Mouse (Mus musculus) gastrocnemius, adult 8-10 months (tissue): ENCODE measurements at regions not wholly inside any gene's neighbourhood (a gene's known extent, or its start where the extent isn't known, plus 50 kb on each side); places are given as distances from the start of the nearest gene placed in this dataset.
A peak's percentile ranks its signal among the peaks of the same experiment; 100 is the strongest.

Experiments used
- DNase-seq, 2 experiments: peaks; one replicate each; pipeline ENCODE4 v3.0.0; 2022; ENCODE audit warnings: low spot score in 2 of 2

DNA sequence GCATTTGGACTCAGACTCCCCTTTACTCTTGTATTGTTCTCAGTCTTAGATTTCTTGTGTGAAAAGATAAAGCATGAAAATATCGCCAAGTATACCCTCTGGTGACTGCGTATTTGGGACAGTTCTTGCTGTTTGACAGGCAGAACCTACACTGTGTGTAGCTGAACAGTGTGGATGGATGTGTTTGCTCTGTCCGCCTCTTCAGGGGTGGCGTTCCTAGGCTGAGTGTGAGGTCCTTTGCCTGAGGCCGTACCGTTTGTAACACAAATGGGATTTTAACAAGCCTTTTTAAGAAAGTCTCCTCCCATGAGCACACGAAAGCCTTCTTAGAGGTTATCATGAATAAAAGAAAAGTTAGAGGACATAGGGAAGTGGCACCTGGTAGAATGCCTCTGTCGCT is 153.3 kb upstream of the Dnajc19 start:
- DNase-seq = no peak

DNA sequence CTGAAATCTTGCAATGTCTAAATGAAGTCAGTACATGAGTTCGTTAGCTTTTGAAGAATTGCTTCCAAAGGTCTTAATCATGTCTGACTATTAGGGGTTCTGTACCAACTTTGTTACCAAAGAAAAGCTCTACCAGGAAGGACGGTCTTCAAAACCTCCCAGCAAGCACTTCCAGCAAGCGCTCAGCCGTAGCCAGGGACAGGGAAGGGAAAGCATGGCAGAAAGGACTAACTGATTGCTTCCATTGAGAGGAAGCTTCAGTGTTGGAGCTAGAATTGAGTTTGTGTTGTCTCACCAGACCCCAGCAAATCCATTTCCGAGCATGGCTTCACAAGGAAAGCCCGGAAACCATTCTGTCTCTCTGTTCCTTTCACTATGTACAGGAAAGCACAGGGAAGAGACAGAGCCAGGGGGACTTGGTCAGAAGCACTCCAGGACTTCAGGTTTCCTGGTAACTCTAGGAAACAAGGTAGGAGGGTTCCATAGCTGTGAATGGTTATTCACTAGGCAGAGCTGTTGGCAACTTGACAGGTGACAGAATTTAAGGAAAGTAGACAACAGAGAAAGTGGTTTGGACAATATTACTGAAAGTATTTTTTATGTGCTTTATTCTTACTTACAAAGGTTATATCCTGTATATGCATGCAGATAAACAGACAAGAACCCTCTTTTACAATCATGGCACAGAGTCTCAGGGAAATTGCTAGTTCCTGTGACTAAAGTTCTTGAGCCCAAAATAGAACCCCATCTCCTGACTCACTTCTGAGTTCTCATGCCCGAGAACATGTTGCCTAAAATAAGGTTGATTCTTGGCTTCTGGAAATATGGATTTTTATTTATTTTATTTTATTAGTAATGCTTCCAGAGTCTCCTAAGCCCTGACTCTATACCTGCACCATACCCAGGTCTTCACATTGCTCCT is 151.5 kb upstream of the Dnajc19 start:
- no peak for DNase-seq

DNA sequence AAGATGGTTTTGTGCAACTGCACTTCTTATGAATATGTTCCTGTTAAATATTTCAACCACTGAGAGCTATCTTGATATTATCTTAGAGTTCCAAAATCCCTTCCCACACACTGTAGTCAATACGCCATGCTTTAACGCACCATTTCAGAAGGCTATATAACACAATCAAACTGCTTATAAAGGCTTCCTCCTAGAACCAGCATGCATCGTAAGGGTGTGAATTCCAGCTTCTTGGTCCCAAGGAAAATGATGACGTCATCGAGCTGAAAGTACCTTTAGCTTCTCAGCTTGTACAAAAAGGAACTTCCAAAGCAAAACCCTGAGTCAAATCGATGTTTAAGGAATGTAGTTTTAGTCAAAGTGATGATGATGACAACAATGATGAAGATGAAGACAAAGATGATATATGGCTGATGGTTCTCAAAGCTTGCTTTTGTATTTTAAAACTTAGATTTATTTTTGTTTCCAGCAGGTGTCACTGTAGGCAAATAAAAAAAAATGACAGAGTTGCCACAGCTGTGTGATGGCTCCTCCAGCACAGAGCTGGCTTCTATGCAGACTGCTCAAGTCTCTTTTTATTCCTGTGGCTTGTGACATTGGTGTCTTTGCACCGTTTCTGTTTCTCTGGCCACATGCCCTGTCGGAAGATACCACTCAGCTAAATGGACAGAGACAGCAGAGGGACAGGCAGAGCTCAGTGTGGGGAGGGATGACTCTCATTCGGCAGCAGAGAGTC is 150.6 kb upstream of the Dnajc19 start:
- no peak for DNase-seq

DNA sequence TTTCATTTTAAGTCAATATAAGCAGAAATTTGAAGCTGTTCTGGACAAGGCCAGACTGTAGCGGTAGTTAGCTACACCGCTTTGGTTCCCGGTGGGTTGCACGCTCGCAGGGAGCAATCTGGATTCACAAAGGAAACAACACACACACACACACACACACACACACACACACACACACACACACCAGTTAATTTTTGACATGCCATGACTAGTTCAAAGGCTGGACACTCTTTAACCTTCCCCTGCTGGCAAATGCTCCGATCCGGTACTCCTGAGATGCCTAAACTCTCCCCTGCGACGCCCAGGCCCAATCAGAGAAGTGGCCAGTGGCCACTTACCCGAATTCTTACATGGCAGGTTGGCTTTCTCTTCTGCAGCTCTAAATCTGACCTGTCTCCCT is 141.2 kb upstream of the Dnajc19 start:
- no peak for DNase-seq

DNA sequence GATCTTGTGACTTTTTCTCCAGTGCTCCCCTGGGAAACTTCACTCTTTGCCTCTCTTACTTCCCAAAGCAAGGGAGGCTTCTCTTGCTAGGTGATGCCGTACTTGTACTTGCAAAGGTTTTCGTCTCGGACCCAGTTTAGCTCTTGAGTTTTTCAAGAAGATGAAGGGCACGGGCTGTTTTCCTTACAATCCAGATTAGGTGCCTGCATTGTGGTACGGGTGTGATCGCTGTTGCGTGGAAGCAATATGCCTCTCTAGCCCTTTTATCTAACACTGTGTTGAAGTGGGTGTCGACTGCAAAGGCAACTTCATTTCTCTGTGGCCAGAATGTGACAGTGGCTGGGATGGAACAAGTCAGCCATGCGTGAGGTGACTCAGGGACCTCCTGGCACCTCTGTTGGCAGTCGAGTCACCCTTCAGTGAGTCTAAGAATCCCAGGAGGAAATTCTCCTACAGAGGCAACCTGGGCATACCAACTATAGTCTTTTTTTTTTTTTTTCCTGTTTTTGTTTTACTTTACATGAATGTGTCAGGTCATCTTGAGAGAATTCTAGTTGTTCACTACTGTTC is 138.7 kb upstream of the Dnajc19 start:
- DNase-seq = no peak

DNA sequence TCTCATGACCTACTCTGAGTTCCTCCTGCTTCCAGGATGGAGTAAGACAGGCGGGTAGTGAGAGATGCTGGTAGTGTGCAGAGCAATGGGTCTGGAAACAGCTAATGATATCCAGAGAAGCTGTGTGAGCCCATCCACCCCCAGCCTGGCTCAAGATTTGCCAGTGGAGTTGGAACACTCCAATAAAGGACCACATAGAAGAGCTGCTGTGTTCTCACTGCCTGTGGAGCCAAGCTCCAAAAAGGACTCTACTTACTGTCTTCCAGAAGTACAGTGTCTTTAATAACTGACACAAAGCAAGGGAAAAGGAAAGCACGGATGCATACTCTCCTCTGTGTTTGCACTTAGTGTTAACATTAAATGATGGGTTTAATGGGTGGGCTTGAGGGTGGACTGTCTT is 138.0 kb upstream of the Dnajc19 start:
- no peak for DNase-seq

DNA sequence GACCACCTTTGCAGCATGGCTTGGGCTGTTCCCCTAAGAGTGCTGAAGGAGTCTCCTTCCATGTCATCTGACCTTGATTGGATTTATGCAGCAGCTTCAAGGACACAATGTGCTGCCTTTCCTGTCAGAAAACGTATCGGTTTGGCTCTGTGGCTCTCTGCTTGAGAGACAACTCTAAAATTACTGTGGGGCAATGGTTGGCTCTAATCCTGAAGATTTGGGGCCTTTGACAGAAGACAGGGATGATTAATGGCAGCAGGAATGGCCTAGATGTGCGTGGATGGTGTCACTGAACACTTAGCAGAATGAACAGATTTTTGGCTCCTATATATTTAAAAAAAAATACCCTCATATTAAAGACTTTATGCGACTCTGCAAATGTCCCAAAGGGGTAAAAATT is 136.8 kb upstream of the Dnajc19 start:
- no peak for DNase-seq

DNA sequence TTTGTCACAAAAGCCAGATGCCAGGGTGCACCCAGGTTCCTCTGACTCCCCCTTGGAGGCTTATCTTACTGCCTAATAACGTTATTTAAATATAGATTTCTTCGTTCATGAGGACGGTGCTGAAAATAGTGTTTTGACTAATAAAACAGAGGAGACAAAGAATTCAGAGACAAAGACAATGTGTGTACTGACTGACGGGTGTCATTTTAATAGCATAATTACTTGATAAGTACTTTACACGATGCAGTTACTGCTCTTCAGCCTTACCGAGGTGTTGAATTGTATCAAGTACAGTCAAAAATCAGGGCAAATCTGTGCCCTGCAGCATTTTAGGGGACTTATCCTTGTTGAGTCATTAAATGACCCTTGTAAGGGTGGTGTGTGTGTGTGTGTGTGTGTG is 133.1 kb upstream of the Dnajc19 start:
- no peak for DNase-seq

DNA sequence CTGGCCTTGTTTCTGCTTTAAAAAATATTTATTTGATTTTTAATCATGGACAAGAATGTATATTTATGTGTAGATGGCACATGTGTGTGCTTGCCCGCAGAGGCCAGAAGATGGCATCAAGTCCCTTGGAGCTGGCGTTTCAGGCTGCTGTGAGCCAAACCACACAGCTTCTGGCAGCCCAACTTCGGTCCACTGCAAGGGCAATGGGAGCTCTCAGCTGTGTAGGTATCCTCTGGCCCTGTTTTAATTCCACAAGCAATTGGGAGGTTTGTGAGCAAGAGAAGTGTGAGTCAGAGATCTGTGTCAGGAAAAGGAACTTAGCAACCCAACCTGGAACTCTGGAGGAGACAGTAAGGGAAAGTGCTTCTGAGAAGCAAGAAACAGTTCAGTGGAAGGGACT is 125.3 kb upstream of the Dnajc19 start:
- no peak for DNase-seq

DNA sequence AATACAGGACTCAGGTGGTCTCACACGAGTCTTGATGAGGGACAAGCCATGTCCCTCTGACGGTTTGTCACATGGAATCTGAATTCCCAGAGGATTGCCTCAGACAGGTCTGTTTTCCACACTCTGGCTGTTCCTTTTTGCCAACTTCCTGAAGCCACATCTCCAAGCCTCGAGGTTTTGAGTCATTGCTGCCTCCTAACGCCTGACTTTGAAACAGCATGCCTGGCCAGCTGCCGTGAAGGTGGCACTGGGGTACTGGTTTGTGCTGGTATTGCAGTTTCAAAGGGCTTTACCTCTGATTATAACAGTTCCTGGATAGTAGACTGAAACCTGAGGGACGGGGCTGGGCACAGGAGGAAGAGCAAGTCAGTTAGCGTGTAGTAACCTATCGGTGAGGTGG is 117.1 kb upstream of the Dnajc19 start:
- peak in 1 of 2 experiments; percentile 8 for DNase-seq

DNA sequence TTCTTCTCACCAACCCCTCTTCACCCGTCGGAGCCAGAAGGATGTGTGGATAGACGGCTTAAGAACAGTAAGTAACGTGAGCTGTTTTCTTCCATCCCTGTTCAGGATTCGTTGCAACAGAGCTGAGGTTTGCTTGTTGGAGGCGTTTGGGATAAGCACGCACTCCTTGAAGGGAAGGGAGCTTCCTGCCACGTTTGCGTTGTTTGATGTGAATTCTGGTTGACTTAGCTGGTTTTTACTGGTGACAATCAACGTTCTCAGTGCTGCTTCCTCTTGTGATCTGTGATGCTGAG is 116.0 kb upstream of the Dnajc19 start:
- DNase-seq = no peak

DNA sequence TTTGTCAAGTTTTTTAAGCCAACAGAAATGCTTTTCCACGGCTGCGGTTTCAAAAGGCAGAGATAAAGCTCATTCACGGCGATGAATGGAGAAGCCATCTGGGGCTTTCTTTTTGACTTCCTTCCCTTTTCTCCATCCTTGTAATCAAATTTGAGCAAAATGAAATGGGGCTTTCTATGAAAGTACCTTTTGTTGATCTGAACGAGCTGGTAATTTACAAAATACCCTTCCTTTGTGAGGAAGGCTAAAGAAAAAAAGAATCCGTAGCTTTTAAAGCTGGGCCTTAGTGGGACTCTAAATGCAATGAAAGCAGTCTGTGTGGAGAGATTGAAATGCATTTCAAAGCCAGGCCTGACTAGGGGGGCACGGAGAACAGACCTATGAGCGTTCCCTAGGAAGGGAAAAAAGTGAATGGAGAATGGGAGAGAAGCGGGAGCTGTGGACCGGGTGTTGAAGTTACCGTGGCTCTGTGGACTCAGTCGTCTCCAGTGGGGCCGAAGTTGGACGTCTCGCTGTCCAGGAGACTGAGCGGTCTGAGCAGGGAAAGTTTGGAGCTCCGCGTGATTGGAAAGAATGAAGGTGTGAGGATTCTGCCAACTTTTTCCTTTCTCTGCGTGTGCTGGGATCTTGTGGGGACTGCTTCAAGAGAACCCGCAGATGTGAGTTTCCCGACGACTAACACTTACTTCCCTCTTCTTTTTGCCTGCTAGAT is 115.5 kb upstream of the Dnajc19 start:
- no peak for DNase-seq

DNA sequence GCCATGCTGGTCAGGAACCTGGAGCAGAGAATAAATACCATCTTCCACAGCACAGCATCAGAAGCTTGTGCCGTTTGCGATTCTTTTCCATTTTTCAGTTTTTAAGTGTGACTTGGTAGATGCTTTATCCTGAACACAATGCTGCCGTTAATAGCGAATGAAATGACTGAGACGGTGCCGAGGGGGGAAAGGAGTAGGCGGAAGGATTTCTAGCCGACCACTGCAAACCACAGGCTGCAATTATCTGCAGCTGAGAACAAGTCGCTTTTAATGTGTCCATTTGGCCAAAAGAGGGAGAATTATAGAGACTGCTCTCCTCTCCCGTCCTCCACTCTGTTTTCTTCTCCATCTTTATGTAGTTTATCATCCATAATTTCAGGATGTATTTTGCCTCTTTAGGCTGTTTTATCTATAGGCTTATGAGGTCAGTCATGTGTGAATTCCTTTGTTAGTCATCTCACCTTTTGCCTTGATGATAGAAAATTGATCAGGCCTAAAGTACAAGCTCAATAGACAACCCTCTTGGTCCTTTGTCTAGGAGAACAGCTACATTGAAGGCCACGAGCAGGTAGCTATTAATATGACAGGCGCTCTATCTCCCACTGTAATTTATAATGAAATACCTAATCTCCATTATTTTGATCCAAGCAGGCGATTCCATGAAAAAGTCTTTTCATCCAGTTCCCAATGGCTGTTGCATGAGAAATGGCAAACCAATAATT is 114.8 kb upstream of the Dnajc19 start:
- no peak for DNase-seq

DNA sequence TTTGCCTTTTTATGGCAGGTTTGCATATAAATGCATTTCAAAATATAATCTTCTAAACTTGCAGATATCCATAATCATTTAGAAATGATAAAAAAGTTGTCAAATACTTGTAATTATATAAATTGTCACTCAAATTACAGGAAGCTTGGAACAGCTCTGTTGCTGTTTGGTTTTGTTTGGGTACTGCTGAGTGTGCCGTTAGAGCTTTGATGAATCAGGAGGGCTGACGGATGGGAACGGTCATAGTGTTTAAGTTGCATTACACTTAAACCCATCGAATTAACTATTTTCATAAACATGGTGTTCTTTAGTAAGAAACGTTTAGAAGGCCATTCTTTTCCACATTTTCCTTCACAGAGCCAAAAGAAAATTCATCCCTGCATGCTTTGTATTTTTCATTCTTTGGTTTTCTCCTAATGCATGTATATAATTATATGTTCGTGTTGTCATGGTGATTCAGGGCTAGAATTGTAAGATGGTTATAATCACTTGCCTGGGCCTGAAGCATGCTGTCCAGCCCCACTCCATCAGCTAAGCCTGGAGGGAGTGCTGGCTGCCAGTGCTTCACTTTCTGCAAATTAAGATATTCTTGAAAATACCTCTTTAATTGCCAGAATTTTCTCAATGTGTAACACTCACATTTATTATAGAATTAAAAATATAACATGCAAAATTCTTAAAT is 92.4 kb upstream of the Dnajc19 start:
- no peak for DNase-seq

DNA sequence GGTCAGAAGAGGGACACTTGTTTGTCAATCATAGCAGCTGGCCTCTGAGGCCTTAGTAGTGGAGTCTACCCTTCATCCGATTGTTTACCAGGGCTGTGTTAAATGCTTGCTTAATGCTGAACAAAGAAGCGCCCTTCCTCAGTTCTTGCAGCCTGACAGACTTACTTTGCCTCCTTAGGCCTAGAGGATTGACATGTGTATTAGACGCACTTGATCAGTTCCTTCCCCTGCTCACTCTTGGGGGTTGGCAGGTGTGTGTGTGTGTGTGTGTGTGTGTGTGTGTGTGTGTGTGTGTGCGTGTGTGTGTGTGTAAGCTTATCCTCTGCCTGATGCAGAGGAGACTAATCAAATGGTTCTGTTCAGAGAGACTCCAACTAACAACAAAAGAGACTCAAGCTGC is 91.8 kb upstream of the Dnajc19 start:
- DNase-seq = no peak

DNA sequence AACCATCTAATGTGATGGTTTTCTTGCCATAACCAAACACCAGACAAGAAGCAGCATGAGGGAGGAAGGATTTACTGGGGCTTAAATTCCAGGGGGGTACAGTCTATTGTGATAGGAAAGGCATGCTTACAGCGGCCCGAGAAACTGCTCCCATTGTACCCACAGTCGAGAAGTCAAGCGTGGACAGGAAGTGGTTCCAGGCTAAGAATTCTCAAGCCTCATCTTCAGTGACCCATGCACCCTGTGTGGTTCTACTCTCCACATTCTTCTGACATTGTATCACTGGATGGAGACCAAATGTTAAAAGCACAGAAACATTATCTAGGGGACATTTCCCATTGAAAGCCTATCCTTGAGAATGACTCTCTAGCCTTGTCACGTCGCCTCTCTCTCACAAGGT is 90.8 kb upstream of the Dnajc19 start:
- DNase-seq = no peak

DNA sequence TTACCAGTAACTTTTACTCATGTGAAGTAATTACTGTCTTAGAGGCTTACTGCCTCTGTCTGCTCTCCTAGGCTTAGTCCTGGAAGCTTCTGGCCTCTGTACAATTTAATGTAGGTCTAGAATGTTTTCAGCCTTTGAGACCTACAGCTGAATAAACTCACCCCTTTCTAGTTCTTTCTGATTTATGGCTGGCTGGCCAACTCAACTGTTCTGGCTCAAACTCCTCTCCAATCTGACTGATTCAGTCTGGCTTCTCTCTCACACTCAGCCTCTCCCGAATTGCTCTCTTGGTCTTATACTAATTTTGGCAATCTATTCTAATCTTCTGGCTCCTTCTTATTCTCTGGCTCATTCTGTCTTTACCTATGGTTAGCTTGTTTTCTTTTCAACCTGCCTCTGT is 87.0 kb upstream of the Dnajc19 start:
- no peak for DNase-seq

DNA sequence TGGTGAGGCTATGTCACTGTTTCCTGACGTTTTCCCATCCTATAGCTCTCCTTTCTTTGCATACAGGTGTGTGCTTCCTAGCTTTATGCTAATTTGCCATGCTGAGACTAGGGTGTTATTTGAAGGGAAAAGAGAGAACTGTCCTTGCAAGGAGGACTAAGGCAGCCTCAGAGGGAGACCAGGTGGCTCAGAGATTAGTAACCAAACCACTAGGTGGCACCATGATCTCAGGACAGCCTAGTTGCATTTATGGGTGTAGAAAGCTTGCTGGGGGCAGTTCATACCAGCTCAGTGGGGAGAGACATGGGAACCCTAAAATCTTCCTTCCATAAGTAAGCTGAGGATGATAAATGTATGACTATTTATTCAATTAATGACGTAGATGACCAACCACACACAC is 68.9 kb upstream of the Dnajc19 start:
- no peak for DNase-seq

DNA sequence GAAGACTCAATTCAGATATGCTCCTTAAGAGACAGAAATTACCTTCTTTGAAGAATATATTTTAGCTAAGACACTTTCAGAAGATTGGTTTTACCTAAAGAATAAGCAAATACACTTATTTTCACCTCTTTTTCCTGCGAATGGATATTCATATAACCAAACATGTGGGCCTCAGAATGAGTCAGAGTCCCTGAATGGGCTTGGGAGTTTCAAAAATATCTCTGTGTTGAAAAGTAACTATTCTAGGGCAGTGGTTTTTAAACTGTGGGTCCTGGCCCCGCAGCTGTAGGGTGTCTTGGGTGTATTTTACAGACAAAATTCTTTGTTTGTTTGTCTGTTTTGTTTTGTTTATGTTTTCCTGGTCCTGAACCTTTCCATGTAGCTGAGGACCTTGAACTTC is 62.5 kb upstream of the Dnajc19 start:
- no peak for DNase-seq

DNA sequence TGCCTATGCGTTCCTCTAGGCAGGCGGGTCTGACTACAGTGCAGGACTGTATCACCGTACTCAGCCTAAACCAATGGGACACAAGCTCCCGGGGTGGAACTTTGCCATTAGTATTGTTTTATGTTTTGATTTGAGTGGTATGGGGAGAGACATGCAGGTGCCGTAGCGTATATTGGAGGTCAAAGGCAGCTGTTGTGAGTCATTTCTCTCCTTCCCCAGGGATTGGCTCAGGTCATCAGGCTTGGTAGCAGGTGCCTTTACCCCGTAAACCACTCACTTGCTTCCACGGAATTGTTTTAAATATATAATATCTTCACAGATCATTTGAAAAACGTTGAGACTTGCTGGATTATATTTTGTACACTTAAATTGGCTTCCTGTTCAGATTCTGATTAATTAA is 58.1 kb upstream of the Dnajc19 start:
- DNase-seq = no peak

DNA sequence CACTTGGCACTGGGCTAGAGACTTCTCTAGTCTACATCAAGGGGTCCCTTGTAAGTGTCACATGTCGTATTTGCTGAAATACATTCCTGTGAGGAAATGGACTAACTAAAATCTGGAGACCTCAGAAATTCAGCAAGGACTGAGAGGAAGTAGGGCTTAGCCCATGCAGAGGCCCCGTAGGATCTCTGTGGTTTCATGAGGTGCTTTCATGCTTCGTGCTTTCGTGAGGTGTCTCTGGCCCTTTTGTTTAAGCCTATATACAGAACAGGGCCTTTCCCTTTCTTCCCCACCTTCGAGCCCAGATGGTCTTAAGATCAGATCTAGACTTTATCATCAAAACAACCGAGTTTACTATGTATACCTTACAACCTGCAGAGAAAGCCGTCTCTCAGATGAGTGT is 56.9 kb upstream of the Dnajc19 start:
- DNase-seq = no peak
